Mouse (Mus musculus) telencephalon, adult 2 months (tissue): ENCODE measurements around the gene Prnd.

Experiments used
- DNase-seq: peaks from one replicate; pipeline ENCODE4 v3.0.0-alpha.2; 2011; ENCODE audit warnings: low read depth, low spot score

The Prnd gene

DNA sequence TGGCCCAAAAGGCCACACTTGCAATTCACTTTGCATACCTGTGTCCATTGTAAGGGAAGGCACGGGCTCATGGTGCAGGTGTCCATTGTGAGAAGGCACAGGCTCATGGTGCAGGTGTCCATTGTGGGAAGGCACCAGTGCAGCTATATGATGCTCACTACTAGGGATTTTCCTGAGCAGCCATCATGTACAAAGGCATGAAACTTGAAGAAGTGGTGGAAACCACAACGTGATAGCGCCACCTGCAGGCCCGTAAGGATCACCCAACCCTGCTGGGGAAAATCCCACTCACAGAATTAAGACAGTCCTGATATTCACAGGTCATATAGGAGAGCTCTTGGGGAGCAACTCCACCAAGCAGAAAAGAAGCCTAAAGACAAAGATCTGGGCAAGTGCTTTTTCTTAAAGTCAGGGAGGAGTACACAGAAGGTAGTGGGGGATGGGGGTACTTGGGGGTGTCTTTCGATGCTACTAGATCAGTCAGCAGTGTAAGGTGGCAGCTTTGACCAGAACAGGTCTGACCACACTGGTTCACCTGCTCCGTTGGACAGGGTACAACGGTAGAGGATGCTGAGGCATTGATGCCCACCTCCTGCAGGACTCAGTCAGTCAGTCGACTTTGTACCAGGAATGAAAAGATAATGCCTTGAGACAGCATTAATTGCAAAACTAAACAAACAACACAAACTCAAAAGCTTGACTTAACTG is 11.1 kb upstream of the Prnd start:
- no peak for DNase-seq

GRCm38 (mm10) chr2:131940506-131940905 is 10.2 kb upstream of the Prnd start:
- DNase-seq: no peak

GRCm38 (mm10) chr2:131941501-131941900 is 9.2 kb upstream of the Prnd start:
- no peak for DNase-seq

- no peak for DNase-seq
Observed at GRCm38 (mm10) chr2:131944370-131944769, 6.3 kb upstream of the Prnd start.

DNA sequence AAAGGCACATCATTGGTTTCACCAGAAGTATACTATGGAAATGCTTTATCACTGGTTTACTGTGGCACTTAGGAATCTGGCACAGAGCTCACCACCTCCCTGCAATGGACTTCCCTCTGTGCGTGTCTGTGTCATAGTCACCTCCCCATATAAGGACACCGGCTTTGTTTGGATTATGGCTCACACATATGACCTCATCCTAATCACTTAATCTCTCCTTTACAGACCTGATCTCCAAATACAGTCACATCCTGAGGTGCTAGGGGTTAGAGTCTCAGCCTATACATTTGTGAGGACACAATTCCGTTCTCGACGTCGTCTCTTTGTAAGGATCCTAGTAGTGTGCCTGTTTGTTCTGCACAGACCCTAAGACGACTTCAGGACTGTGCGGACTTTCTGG is 5.4 kb upstream of the Prnd start:
- DNase-seq: no peak

GRCm38 (mm10) chr2:131945765-131946164 is 4.9 kb upstream of the Prnd start:
- no peak for DNase-seq

GRCm38 (mm10) chr2:131946351-131946750 is 4.3 kb upstream of the Prnd start:
- DNase-seq: no peak

DNA sequence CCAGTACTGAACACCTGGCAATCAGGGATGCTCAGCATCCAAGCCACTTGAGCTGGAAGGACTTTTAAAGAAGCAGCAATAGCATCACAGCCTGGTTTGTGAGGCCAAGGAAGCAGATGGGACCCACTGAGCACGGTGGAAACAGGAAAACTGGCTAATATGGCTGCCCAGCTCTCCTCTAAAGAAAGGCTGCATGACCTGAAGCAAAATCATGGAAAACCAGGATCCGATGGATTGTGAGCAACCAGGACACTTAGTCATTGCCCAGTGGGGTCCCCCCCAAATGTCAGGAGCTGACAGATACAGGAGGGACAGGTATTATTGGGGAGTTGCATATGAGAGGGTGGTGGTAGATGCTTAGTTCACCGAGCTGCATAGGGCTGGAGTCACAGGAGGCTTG is 2.5 kb upstream of the Prnd start:
- DNase-seq: no peak

DNA sequence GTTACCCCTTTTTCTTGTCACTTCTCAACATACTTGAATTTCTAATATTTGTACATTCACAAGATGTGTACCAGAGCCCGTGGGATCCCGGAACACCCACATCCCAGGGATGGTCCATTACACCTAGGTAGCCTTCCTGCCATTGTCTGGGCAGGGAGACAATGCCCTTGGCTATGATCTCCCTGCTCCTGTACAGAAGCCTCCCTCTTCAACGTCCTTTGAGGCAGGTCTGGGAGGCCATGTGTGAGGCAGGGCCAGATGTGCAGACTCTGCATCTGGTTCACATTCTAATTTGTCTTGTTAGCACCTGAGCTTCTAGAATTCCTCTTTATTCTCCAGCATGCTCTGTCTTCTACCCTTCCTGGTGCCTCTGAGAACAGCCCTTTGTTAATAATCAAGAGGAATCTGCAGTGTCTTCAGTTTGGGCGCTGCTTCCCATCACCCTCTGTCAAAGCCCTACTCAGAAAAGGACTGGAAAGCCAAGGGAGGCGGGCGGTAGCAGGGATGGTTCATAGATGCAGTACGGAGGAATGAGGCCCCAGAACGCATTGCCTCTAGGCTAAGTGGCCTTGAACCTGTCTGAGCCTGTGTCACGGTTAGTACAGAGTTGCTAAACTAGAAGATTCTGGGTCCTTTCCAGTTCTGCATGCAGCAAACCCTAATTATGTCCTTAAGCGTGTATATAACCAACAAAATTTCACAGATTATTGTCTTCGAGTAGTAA is 1.6 kb upstream of the Prnd start:
- DNase-seq: no peak

GRCm38 (mm10) chr2:131949767-131950597 is 679 bp upstream of the Prnd start:
- no peak for DNase-seq

GRCm38 (mm10) chr2:131952456-131952855 is 1.8 kb downstream of the Prnd start:
- no peak for DNase-seq

GRCm38 (mm10) chr2:131952961-131953538 is 2.4 kb downstream of the Prnd start:
- DNase-seq: no peak

DNA sequence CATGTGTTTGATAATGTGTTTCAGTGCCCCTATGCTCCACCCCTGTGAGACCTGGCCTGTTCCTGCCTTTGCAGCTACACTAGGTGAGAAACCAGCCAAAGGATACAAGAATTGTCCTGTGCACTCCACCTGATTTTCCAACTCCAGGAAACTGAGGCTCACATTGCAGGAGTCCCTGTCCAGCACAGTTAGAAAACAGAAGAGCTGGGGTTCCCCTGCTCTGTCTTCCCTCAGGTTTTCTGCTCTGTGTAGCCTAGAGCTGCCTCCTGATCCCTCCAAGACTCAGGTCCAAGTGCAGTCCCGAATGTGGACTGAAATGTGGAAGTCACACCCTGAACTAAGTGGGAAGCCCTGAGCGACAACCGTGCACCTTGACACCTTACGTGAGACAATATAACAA is 3.0 kb downstream of the Prnd start:
- no peak for DNase-seq

DNA sequence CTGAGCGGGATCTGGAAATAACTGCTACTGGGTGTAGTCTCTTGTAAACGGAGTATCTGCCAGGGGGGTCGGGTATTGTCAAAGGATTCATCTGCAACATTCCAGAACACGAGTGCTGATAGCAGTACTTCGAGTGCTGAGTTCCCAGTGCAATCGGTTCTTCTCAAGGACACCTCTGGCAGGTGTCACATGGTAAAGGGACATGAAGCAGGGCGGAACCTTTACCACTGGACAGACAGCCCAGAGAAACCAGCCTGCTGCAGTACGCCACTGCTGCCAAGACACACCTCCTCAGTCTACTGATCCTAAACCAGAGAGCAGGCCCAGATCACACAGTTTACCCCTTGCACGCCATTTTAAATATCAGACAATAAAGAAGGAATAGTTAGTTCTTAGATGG is 4.2 kb downstream of the Prnd start:
- DNase-seq: no peak

DNA sequence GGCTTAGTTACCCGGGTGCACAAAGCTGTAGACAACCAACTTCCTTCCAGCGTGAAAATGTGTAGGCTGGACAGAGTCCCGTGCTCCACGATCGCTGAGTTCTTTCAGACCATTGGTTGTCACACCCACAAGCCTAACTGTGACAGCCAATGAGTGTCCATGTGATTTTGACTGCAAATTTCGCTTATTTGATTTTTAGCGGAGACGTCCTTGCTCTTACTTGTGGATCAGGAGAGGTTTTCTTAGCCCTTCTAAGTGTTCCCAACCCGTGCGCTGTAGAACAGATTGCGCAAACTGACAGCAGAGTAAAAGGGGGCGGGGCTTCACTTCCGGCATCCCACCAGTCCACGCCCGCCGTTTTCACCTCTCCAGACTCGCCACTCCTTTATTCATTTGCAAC is 4.6 kb downstream of the Prnd start:
- DNase-seq: no peak

DNA sequence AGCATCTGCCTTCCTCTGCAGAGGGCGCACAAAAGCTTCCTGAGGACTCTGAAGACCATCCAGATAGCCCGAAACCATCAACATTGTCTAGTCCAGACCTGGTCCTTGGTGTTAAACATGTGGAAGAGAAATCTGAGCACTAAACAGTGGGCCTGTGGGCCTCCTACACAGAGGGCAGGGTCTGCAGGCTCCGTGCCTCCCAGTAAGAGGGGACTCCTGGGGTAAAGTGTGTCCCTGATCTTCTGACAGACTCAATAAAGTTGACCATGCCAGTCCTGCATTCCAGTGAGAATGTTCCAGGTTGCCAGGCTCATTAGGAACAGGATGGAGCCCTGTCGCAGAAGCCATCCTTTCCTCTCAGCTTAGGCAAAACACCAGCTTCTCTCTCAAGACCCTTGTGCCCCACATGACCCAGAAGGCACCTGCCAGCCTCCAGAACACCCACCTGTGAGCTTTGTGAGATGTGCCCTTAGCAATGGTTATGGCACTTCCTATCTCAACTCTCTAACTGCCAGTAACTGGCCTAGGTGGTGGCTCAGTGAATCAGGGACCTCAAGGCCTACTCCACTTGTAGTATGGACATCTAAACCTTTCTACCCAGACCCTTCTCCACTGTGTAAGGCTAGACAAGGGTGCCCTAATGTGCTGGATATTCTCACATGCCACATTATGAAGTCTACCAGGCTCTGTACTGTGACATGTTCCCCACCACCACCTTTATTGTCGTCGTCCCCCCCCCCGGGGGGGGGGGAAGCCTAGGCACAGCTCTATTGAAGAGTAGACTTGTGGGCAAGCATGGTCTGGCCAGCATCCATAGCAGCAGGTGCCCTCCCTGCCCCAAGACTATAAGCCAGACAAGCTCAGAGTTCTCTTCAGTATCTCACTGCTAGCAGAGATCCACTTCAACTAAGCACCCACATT is 5.9 kb downstream of the Prnd start:
- DNase-seq: no peak

DNA sequence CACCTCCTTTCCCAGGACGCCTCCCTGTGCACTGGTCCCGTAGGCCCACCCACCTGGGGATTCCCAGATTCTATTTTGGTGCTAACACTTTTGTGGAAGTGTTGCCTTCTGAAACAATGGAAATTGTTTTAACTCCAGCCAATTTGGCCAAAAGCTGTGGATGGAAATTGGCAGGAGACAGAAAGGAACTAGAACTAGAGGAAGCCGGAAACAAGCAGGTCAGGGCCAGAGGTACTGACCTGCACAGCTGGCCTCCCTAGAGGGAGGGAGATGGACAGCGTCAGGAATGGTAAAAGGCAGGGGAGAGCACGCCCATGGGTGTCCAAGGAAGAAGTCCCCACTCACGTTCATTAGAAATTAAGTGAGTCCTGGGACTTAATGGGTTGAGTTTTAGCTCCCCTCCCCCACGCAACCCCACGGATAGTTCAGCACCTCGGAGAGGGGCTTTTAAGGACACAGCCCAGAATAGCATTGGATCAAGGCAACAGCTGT is 7.1 kb downstream of the Prnd start:
- DNase-seq: no peak

DNA sequence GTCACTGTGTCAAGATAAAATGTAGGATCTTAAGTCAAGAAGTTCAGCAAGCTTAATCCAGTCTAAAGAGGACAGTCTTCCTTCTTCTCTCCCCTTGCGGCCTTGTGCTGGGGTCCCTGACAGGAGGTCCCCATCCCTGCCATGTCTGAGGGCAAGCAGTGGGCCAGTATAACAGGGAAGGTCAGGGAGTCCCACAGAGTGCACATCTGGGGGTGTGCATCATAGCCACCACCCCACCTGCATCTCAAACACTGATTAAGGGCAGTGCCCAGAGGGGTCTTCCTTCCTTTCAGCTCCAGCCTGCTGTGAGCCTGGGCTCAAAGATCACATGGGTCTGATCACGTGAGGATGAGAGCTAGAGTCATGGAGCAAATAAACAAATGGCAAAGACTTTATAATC is 11.0 kb downstream of the Prnd start:
- no peak for DNase-seq

DNA sequence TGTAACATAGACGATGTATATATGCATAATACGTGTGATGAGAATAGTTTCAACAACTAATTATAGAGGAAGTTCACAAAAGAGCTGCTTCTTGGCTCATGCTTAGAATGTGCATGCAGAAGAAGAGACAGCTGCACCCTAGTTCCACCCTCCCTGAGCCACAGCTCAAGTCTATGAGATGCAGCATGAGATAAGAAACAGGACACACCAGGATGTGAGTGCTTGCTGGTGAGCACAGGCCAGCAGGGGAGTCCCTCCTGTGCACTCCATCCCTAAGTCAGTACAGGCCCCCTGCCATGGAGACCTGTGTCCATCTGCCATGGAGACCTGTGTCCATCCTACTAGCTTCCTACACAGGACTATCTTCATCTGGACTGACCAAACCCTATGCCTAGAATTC is 19.9 kb downstream of the Prnd start:
- DNase-seq: no peak

DNA sequence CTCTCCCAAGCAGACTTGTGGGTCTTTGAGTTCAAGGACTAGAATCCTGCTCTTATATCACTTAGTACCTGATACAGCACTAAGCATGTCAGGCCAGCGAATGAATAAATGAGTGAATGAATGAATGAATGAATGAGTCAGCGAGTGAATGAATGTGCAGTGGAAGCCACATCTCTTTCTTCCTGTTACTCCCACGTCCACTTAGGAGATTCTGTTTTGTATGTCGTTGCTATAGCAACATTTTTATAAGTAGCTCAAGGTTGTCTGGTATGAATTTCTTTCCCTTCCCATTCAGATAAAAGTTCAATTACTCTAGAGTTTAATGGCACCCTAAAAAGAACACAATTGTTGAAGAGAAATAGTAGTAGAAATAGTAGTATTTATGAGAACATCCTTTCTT is 20.4 kb downstream of the Prnd start:
- peak; percentile 60 for DNase-seq

DNA sequence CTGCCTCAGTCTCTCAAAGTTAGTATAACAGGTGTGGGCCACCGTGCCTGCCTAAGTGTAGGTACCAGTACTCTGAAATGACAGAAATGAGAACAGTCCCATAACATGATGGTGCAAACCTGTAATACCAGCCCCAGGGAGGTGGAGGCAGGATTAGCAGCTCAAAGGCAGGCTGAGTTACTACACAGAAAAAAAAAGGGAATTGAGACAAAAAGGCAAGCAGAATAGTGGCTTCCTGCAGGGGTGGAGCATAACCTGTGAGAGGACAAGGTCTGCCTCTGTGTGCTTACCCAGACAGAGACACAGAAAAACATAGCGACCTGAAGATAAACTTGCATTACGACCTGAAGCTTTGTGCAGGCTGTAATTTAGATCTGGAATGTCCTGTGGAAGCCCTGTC is 26.0 kb downstream of the Prnd start:
- no peak for DNase-seq
